Mouse (Mus musculus): ENCODE results near the gene Pik3ip1. TPM values are rescaled to one million over a fixed set of nuclear protein-coding genes. Genes with fewer than 3 reads are reported as not detected.

Gene Pik3ip1
- polyA plus RNA-seq (2014; fragmentation: Nextera tagmentation; extraction: Ambion mirVana), result 10.5 and 10.6 TPM in 2 replicates

DNA sequence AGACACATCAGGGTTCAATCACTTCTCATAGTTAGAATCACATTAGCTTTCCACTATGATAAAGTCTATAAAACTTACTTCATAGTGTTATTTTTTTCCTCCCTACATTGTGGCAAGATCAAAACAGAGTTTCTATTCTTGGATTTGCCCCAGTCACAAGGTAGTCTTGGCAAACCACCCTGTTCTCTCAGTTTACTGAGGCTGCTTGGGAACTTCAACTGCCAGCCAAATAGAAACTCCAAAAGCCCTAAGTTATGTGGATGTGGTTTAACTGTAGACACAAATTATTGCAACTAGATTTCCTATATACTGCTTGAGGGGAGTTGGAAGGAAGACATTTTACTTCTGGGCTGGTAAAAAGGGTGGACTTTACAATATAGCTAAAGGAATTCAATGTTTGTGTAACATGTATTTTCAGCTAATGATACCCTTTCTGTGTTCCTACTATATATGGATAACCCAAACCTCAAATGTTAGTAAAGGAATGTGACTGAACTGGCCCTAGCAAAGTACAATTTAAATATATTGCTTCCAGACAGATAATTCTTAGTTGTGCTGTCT, at the start of gene Pik3ip1:
Gene Pik3ip1, plus strand, starts transcription at position 511 of the 561 bp plus-strand sequence.
- Histone ChIP-seq H3K4me2 (ENCODE audit: low read depth, low read length) (peak within 1 kb of the TSS; percentile 98), H3K4me3 (ENCODE audit: low read depth, low read length) (peak within 1 kb of the TSS; percentile 39), H3K27me3 (ENCODE audit: control insufficient read depth, insufficient read depth, low read length) (no peaks in the 10 kb centered on the region), H3K27ac (replicated peaks; ENCODE audit: low read depth, low read length) (no peak within 1 kb of the TSS), H3K4me1 (ENCODE audit: control insufficient read depth, insufficient read depth, low read length) (peaks cover 2% of the 10 kb centered on the region; the same call in 1 of the 2 replicates), H3K9ac (replicated peaks; ENCODE audit: low read length) (peak within 1 kb of the TSS; percentile 57), H3K9me3 (replicated peaks; ENCODE audit: control insufficient read depth, low read length) (no peaks in the 10 kb centered on the region), H3K36me3 (replicated peaks; ENCODE audit: control insufficient read depth, insufficient read depth, low read depth, low read length) (no peaks in the 10 kb centered on the region)
- DNase-seq (ENCODE audit: low spot score) (no peak), ATAC-seq (replicated peaks; ENCODE audit: insufficient number of reproducible peaks, low FRiP score, low TSS enrichment, low read depth) (no peak)

DNA sequence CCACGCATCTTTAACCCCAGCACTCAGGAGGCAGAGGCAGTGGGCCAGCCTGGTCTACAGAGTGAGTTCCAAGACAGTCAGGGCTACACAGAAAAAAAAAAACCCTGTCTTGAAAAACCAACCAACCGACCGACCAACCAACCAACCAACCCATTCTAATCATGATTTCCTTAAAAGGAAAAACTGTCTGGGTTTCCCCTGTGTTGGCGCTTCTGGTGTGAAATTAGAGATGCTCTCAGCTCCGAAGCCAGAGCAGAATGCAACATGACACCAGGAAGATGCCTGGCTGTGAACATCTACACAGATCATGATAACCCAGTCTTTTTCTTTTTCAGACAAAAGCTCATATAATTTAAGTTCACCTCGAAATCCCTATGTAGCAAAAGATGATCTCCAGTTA, 47.3 kb upstream of the Pik3ip1 start:
- Histone ChIP-seq H3K4me1 (ENCODE audit: control insufficient read depth, insufficient read depth, low read length) (no peaks in the 10 kb centered on the region), H3K27me3 (ENCODE audit: control insufficient read depth, insufficient read depth, low read length) (no peaks in the 10 kb centered on the region), H3K4me2 (ENCODE audit: low read depth, low read length) (no peak overlapping the region), H3K4me3 (ENCODE audit: low read depth, low read length) (no peak overlapping the region), H3K9ac (replicated peaks; ENCODE audit: low read length) (no peak overlapping the region), H3K36me3 (replicated peaks; ENCODE audit: control insufficient read depth, insufficient read depth, low read depth, low read length) (no peaks in the 10 kb centered on the region), H3K27ac (replicated peaks; ENCODE audit: low read depth, low read length) (no peak overlapping the region), H3K9me3 (replicated peaks; ENCODE audit: control insufficient read depth, low read length) (no peaks in the 10 kb centered on the region; the same call in 1 of the 2 replicates)
- DNase-seq (ENCODE audit: low spot score) (no peak), ATAC-seq (replicated peaks; ENCODE audit: insufficient number of reproducible peaks, low FRiP score, low TSS enrichment, low read depth) (no peak)
- 86% methylated on average over 6 of the region's 6 CpGs for WGBS

DNA sequence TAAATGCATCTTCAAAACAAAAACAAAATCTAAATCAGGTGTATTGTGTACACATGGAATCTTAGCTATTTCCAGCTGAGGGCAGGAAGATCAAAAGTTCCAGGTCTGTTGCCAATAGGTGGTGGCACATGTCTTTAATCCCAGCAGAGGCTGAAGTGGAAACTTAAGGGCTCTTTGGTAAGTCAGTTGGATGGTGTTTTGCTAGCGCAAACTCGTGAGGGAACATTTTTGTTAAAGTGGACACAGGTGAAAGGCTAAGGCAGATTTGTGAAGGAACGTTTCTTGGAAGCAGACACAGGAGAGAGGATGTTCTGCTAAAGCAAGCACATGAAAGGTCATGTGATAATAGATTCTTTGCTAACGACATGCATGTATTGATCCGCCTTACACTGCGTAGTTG, 46.6 kb upstream of the Pik3ip1 start:
- H3K9ac ChIP-seq (replicated peaks; ENCODE audit: low read length), result no peak overlapping the region
- H3K4me1 ChIP-seq (ENCODE audit: control insufficient read depth, insufficient read depth, low read length), result no peaks in the 10 kb centered on the region
- WGBS, result 90% methylated on average over 6 of the region's 6 CpGs
- DNase-seq (ENCODE audit: low spot score) (no peak), ATAC-seq (replicated peaks; ENCODE audit: insufficient number of reproducible peaks, low FRiP score, low TSS enrichment, low read depth) (no peak)
- H3K27me3 ChIP-seq (ENCODE audit: control insufficient read depth, insufficient read depth, low read length), result no peaks in the 10 kb centered on the region
- H3K36me3 ChIP-seq (replicated peaks; ENCODE audit: control insufficient read depth, insufficient read depth, low read depth, low read length), result no peaks in the 10 kb centered on the region
- H3K27ac ChIP-seq (replicated peaks; ENCODE audit: low read depth, low read length), result no peak overlapping the region
- no peak overlapping the region for H3K4me2 ChIP-seq (ENCODE audit: low read depth, low read length)
- no peak overlapping the region for H3K4me3 ChIP-seq (ENCODE audit: low read depth, low read length)
- no peaks in the 10 kb centered on the region; the same call in 1 of the 2 replicates for H3K9me3 ChIP-seq (replicated peaks; ENCODE audit: control insufficient read depth, low read length)

DNA sequence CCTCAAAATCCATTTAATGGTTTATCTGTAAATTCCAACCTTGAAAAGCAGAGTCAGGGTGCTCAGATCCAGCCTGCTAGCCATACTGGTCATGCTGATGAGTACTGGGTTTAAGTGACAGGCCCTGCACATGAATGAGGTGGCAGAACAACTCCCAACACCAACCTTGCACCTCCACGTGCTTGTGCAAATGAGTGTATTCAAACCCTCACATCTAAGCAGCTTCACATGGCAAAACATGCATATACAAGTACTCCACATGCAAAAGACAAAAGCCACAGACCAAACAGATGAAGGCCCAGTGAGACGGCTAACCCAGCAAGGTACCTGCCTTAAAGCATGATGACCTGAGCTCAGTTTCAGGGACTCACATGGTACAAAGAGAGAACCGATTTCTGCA, 44.3 kb upstream of the Pik3ip1 start:
- ATAC-seq (replicated peaks; ENCODE audit: insufficient number of reproducible peaks, low FRiP score, low TSS enrichment, low read depth) (no peak), DNase-seq (ENCODE audit: low spot score) (no peak)
- 77% methylated on average over 3 of the region's 3 CpGs for WGBS
- no peaks in the 10 kb centered on the region; the same call in 1 of the 2 replicates for H3K9me3 ChIP-seq (replicated peaks; ENCODE audit: control insufficient read depth, low read length)
- H3K4me1 ChIP-seq (ENCODE audit: control insufficient read depth, insufficient read depth, low read length), result no peaks in the 10 kb centered on the region
- no peaks in the 10 kb centered on the region for H3K27me3 ChIP-seq (ENCODE audit: control insufficient read depth, insufficient read depth, low read length)
- H3K4me2 ChIP-seq (ENCODE audit: low read depth, low read length), result no peak overlapping the region
- no peak overlapping the region for H3K9ac ChIP-seq (replicated peaks; ENCODE audit: low read length)
- no peak overlapping the region for H3K4me3 ChIP-seq (ENCODE audit: low read depth, low read length)
- H3K27ac ChIP-seq (replicated peaks; ENCODE audit: low read depth, low read length), result no peak overlapping the region
- no peaks in the 10 kb centered on the region for H3K36me3 ChIP-seq (replicated peaks; ENCODE audit: control insufficient read depth, insufficient read depth, low read depth, low read length)

DNA sequence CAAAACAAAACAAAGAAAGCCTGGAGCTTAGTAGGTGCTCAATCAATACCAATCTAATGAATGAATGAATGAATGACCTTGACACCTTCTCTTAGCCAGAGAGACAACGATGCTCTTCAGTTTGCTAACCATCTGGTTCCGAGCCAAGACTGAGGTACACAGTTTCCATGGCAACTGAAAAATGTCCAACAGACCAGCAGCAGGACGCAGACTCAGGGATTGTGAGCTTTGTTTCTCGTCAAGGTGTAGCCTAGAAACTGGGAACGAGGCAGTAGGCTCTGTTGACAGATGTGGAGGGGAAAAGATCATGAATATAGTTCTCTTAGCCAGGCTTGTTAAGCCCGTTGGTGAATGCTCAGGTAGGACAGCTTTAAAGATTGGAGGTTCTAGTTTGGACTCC, 43.1 kb upstream of the Pik3ip1 start:
- WGBS, result 51% methylated on average over 6 of the region's 6 CpGs
- H3K27me3 ChIP-seq (ENCODE audit: control insufficient read depth, insufficient read depth, low read length), result no peaks in the 10 kb centered on the region
- no peak overlapping the region for H3K27ac ChIP-seq (replicated peaks; ENCODE audit: low read depth, low read length)
- H3K9ac ChIP-seq (replicated peaks; ENCODE audit: low read length), result no peak overlapping the region
- H3K9me3 ChIP-seq (replicated peaks; ENCODE audit: control insufficient read depth, low read length), result no peaks in the 10 kb centered on the region
- H3K4me2 ChIP-seq (ENCODE audit: low read depth, low read length), result no peak overlapping the region
- no peaks in the 10 kb centered on the region for H3K4me1 ChIP-seq (ENCODE audit: control insufficient read depth, insufficient read depth, low read length)
- ATAC-seq (replicated peaks; ENCODE audit: insufficient number of reproducible peaks, low FRiP score, low TSS enrichment, low read depth) (no peak), DNase-seq (ENCODE audit: low spot score) (peak; percentile 47)
- no peaks in the 10 kb centered on the region; the same call in 1 of the 2 replicates for H3K36me3 ChIP-seq (replicated peaks; ENCODE audit: control insufficient read depth, insufficient read depth, low read depth, low read length)
- no peak overlapping the region for H3K4me3 ChIP-seq (ENCODE audit: low read depth, low read length)

DNA sequence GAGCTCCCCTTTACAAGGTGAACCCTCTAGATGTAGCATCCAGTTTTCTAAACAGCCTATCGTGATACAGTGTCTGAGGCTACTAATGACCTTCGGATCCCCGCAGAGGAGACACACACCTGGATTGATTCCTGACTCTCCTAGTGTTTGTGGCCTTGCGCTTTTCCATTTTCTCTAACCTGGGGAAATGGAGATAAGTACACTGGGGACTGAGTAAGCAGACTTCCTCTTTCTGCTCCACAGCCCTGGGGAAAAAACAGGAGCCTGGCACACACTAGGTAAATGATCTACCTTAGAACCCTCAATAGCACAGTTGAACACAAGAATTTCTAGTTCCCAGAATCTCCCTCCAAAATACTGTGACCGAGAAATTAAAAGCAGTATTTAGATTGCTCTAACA, 42.3 kb upstream of the Pik3ip1 start:
- Histone ChIP-seq H3K9me3 (replicated peaks; ENCODE audit: control insufficient read depth, low read length) (no peaks in the 10 kb centered on the region), H3K27ac (replicated peaks; ENCODE audit: low read depth, low read length) (no peak overlapping the region), H3K27me3 (ENCODE audit: control insufficient read depth, insufficient read depth, low read length) (no peaks in the 10 kb centered on the region), H3K9ac (replicated peaks; ENCODE audit: low read length) (peak overlapping the region; percentile 98; the same call in 1 of the 2 replicates), H3K4me3 (ENCODE audit: low read depth, low read length) (no peak overlapping the region), H3K4me1 (ENCODE audit: control insufficient read depth, insufficient read depth, low read length) (no peaks in the 10 kb centered on the region; the same call in 1 of the 2 replicates), H3K4me2 (ENCODE audit: low read depth, low read length) (peak overlapping the region; percentile 98; the same call in 1 of the 2 replicates), H3K36me3 (replicated peaks; ENCODE audit: control insufficient read depth, insufficient read depth, low read depth, low read length) (no peaks in the 10 kb centered on the region; the same call in 1 of the 2 replicates)
- no peak for DNase-seq (ENCODE audit: low spot score)
- WGBS, result 58% methylated on average over 5 of the region's 5 CpGs
- ATAC-seq (replicated peaks; ENCODE audit: insufficient number of reproducible peaks, low FRiP score, low TSS enrichment, low read depth), result no peak

DNA sequence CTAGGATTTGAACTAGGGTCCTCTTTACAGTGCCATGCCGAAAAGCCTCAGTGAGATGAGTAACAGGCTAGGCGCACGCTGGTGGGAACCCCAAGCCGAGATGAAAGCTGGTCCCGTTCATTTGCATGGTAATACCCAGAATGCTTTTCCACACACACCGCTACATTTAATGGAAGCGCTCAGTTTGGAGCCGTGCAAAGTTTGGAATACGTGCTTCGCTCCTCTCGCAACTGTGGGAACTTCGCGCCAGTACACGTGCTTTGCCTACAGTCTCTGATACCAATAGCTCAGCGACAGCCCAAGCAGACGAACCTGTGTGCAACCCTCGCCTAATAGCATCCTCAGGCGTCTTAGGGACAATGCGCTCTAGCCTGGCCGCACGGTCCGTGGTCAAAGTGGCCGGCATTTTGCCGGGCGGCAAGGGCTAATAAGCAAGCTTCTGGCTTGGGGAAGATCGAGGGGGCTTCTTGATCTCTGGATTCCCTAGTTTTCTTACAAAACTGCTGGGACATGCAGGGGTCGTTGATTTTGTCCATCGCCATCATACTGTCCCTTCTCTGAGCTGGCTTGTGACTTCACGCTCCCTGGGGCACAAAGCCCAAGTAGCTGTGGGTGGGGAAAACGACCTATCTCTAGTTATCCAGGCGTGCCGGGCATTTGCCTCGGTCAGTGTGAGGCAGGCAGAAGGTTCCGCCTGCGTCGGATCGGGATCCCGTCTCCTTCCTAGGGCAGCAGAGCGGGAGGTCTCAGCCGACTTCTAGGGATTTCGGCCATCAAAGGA, 41.5 kb upstream of the Pik3ip1 start, which contains the start of gene Patz1:
Gene Patz1, plus strand, starts transcription at position 354 of the 781 bp plus-strand sequence.
- H3K36me3 ChIP-seq (replicated peaks; ENCODE audit: control insufficient read depth, insufficient read depth, low read depth, low read length), result peaks cover 2% of the 10 kb centered on the region; the same call in 1 of the 2 replicates
- H3K4me3 ChIP-seq (ENCODE audit: low read depth, low read length), result peak within 1 kb of the TSS; percentile 94
- DNase-seq (ENCODE audit: low spot score) (peak; percentile 76), ATAC-seq (replicated peaks; ENCODE audit: insufficient number of reproducible peaks, low FRiP score, low TSS enrichment, low read depth) (peak; percentile 16)
- WGBS, result under 1% methylated on average over 41 of the region's 41 CpGs
- H3K4me1 ChIP-seq (ENCODE audit: control insufficient read depth, insufficient read depth, low read length), result peaks cover 4% of the 10 kb centered on the region
- no peaks in the 10 kb centered on the region for H3K27me3 ChIP-seq (ENCODE audit: control insufficient read depth, insufficient read depth, low read length)
- H3K9me3 ChIP-seq (replicated peaks; ENCODE audit: control insufficient read depth, low read length), result no peaks in the 10 kb centered on the region
- peak within 1 kb of the TSS; percentile 98 for H3K9ac ChIP-seq (replicated peaks; ENCODE audit: low read length)
- peak within 1 kb of the TSS; percentile 98 for H3K4me2 ChIP-seq (ENCODE audit: low read depth, low read length)
- peak within 1 kb of the TSS; percentile 100 for H3K27ac ChIP-seq (replicated peaks; ENCODE audit: low read depth, low read length)

DNA sequence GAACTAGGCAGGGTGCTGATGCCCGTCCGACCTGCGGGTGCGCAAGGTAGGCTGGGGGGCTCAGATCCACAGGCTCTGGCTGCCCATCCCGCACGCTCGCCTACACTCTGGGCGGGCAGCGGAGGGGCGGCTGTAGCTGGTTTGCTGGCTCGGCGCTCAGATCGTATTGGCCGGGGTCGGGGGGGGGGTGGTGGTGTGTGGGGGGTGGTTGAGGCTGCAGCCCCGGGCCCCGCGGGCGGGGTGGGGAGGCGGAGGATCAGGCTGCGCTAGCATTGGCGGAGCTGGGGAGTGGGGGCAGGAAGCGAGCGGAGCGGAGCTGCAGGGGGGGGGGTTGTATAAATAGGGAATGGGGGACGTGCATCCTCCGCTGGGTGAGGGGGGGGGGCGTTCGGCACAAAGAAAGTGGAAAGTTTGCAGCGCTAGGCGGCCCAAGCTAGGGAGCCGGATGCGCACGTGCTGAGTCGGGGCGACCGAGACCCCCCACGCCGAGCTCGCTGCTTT, 40.8 kb upstream of the Pik3ip1 start:
- ATAC-seq (replicated peaks; ENCODE audit: insufficient number of reproducible peaks, low FRiP score, low TSS enrichment, low read depth) (peak; percentile 81), DNase-seq (ENCODE audit: low spot score) (peak; percentile 95)
- peak overlapping the region; percentile 98 for H3K9ac ChIP-seq (replicated peaks; ENCODE audit: low read length)
- H3K36me3 ChIP-seq (replicated peaks; ENCODE audit: control insufficient read depth, insufficient read depth, low read depth, low read length), result peaks cover 7% of the 10 kb centered on the region
- H3K4me3 ChIP-seq (ENCODE audit: low read depth, low read length), result peak overlapping the region; percentile 94
- no peaks in the 10 kb centered on the region for H3K27me3 ChIP-seq (ENCODE audit: control insufficient read depth, insufficient read depth, low read length)
- H3K27ac ChIP-seq (replicated peaks; ENCODE audit: low read depth, low read length), result peak overlapping the region; percentile 100
- H3K4me2 ChIP-seq (ENCODE audit: low read depth, low read length), result peak overlapping the region; percentile 98
- peaks cover 5% of the 10 kb centered on the region for H3K4me1 ChIP-seq (ENCODE audit: control insufficient read depth, insufficient read depth, low read length)
- 1% methylated on average over 24 of the region's 40 CpGs for WGBS
- no peaks in the 10 kb centered on the region for H3K9me3 ChIP-seq (replicated peaks; ENCODE audit: control insufficient read depth, low read length)
